Mouse (Mus musculus) thymus, postnatal 25 days (tissue): Measurements from ENCODE around the gene 4930507D05Rik.
"Not testable (repeated sequence)": the region's sequence is repeated elsewhere in the genome, so short reads cannot be mapped to it uniquely, and the experiment has no call there.

Source experiments
- DNase-seq: peaks from one replicate; pipeline ENCODE4 v3.0.0; 2022

Gene 4930507D05Rik

DNA sequence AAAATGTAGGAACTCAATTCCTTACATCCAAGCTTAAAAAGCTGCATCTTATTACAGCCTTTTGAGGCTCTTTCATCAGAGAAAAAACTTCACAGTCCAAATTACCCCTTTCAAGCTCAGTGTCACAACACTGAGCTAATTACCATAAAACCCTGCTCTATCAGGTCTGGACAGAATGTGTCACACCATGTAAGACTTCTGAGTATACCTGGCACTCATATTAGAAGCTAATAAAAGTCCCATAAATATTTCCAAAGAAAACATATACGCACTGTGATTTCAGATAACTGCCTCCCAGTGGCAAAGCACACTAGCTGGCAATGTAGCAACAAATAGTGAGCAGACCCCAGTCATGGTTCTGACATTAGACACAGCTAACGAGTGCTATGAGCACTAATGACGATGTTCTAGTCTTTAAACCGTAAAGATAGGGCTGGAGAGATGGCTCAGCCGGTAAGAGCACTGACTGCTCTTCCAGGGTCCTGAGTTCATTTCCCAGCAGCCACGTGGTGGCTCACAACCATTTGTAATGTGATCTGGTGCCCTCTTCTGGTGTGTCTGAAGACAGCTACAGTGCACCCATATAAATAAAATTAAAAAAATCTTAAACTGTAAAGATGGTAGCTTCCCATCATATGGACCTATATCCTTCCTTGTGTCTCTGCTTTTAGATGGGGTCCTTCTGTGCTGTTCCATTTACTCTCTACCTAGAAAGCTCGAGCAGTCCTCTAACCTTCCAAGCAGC lies 32.0 kb downstream of the 4930507D05Rik start:
- no peak for DNase-seq

DNA sequence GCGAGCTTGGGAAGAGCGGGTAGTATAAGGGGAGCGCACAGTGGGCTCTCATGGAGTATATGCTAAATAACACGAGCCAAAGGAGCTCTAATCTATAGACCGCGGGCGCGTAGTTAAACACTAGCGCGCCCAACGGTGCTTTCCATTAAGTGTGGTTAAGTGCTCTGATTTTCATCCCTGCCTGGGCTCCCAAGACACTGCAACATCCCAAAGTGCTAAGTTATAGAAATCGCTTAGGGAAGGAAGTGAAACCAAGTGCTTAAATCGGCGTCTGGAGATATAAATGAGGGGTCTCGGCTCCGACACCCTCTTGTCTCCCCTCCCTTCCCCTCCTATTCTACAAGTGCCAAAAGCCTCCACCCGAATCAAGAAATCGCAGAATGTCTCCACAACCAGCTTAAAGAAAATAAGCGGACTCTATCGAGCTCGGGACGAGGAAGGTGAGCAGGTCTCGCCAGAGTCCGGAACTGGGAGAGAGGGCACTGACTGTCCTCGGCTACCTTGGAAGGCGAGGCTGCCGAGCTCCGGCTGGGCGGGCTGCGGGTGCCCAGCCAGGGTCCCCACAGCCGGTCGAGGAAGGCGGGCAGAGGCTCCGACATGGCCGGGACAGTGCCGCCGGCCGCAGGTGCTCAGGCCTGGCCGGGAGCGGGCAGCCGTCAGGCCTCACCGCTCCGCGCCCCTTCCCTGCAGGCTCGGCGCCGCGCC lies 36.7 kb downstream of the 4930507D05Rik start:
- DNase-seq = no peak

DNA sequence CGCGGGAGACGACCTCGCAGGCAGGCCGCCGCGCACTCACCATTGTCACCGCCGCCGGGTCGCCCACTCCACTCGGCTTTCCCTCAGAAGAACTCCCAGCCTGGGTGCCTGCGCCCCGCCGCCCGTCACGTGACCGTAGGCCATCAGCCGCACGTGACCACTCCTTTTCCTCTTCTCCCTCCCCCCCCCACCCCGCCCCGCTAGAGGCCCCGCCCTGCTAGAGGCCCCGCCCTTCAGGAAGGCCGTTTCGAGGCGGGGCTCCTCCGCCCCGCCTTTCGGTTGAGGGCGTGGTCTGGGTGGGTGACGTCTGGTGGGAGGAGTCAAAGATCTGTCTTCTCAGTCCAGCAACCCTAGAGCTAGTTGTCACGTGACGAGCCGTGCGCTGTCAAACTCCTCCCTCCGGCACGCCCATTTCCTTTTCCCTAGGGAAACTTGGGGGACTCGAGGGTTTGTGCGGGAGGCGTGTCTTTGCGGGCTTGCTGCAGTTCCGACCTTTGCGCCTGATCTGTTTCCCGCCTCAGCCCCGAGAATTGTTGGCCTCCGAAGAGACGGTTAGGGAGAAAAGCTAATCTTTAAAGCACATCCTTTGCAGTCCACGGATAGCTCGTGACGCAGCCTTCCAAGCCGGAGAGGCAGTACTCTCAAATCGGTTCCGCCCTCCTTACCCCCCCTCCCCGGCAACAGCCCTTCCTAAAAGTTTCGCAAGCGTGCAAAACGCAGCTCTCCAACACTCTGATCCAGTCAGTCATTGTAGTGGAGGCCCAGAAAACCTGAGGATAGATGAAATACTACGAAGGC lies 37.5 kb downstream of the 4930507D05Rik start, which contains the start of gene Vps26a:
TSS of gene Vps26a (minus strand) at position 188 of the 798 bp plus-strand sequence.
- peak; percentile 99 for DNase-seq

DNA sequence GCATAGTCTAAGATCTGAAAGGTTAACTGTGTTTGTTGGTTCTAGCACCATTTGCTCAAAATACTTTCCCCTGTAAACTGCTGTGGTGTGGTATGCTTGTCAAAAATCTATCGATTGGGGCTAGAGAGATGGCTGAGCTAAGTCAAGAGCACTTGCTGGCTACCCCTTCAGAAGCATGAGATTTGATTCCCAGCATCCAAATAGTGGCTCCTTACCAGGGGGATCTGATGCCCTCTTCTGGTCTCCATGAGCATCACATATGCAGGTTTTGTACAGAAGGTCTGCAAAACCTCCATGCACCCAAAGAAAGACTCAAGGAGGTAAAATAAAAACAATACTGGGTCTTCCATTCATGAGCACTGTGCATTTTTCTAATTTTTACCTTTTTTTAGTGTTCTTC lies 39.0 kb downstream of the 4930507D05Rik start:
- peak; percentile 40 for DNase-seq

DNA sequence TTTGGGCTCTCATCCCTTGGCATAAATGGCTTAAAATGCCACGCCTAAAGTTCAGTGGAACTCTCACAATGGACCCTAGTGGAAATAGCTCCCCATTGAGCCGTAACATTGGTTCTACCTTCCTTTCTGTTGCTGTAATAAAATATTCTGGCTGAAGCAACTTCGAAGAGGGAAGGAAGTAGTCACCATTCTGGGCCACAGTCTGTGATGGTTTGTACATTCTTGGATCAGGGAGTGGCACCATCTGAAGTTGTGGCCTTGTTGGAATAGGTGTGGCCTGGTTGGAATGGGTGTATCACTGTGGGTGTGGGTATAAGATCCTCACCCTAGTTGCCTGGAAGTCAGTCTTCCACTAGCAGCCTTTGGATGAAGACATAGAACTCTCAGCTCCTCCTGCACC lies 42.4 kb downstream of the 4930507D05Rik start:
- not testable (repeated sequence) for DNase-seq

DNA sequence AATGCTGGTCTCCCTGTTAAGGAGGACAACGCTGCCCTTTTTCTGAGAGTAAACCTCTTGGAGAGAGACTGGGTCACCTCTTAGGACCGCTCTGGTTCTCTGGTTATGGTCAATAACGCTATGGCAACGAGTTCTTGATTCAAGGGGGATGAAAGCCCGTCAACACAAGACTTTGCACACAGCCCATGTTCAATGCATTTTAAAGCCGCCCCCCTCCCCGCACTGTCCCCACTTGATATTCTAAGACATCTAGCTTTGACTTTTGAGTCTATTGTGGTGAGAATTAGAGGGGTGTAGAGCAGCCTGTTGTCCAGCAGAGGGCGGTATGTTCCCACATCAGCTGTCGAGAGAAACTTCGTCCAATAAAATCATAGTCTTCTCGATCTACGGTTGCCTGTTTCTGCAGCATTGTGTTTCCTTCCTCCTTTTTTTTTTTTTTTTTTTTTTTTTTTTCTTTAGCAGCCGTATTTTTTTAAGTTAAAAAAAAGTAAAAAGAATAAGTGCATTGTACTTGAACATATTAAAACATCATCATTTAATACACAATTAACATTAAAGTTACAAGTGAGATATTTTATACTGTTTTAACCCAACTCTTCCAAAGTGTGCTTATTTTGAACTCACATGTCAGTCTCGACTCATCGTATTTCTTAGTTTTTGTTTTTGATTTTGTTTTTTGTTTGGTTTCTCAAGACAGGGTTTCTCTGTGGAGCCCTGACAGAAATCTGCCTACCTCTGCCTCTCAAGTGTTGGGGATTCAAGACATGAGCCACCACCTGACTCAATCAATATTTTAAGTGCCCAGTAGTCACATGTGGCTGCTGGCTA lies 51.0 kb downstream of the 4930507D05Rik start:
- peak; percentile 79 for DNase-seq
